Mouse (Mus musculus): ENCODE measurements around the gene Kcnq2.

GRCm38 (mm10) chr2:181157716-181158302 lies 22.7 kb upstream of the Kcnq2 start:
- no peak for TF ChIP-seq CTCF (conservative IDR thresholded peaks at IDR 0.05; ENCODE audit: low read length)
- no peak for TF ChIP-seq NANOG (IDR thresholded peaks at IDR 0.05; ENCODE audit: borderline replicate concordance, low read length)

Measured in E14TG2a.4 (cell line).